Comparison of ENCODE assay signal across 12 mouse cellular contexts in the genomic region with DNA sequence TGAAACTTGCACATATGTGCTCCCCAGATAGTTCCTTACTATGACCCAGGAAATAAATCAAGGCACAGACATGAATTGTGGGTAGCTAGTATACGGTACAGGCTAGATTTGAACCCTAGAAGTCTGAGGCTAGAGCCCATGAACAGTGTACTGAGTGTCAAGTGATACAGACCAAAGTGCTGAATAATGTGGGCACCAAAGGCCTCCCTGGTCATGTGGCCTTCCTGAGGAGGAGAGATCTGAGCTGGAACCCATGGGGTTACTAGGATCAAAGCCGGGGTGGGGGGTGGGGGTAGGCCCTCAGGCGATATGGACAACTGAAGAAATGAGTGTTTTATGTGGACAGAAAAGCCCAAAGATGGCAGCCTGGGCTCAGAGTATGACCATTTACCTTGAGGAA.
DNase-seq lines count a peak whose midpoint lies in the region; ATAC-seq and TF ChIP-seq lines count a peak whose summit lies in the region.
"Had no signal": no experiment of that assay in that cellular context is flagged by ENCODE, and none has a peak within 500 bp of the region (broad histone marks: within the 10 kb centered on the region; RNA-seq: fewer than 3 reads in every experiment).

No protein-coding gene starts in this region.

- peak overlapping the region; percentile 100 for H3K27ac ChIP-seq in heart, embryonic 13.5 days (replicated peaks)
- H3K27ac ChIP-seq in MEL (ENCODE audit: control insufficient read depth, low read depth, low read length) = peak overlapping the region; percentile 64
- H3K27ac ChIP-seq in hindbrain, embryonic 10.5 days = peak overlapping the region; percentile 46
- peak overlapping the region; percentile 98 for H3K27ac ChIP-seq in liver, embryonic 14.5 days

- peaks cover 29% of the 10 kb centered on the region for H3K79me2 ChIP-seq in MEL (ENCODE audit: control insufficient read depth, insufficient read depth, low read length, poor library complexity)

- peak in 1 of 2 experiments; percentile 25; a peak in 1 of 4 replicates for TF ChIP-seq EP300 in MEL (IDR thresholded peaks at IDR 0.05; ENCODE audit: low read depth in 1 of 2, low read length in 2 of 2)
- no peak for TF ChIP-seq EP300 in liver, embryonic 14.5 days (IDR thresholded peaks at IDR 0.05; ENCODE audit: low read depth)

- TF ChIP-seq POLR2A in MEL (IDR thresholded peaks at IDR 0.05; ENCODE audit: control insufficient read depth in 1 of 2, insufficient read depth in 1 of 2, low read depth in 1 of 2, low read length in 2 of 2, poor library complexity in 1 of 2) = no peak

- H3K4me3 ChIP-seq in heart, embryonic 13.5 days = peak overlapping the region; percentile 73
- H3K4me3 ChIP-seq in MEL (ENCODE audit: control insufficient read depth in 1 of 2, insufficient read depth in 1 of 2, low read depth in 2 of 2, low read length in 2 of 2) = peak overlapping the region; percentile 26 to 70
- H3K4me3 ChIP-seq in hindbrain, embryonic 10.5 days = peak overlapping the region; percentile 56
- peak overlapping the region; percentile 83 to 88 for H3K4me3 ChIP-seq in liver, embryonic 14.5 days (ENCODE audit: insufficient read depth in 1 of 2, low read depth in 2 of 2, low read length in 2 of 2)

- peaks cover 32% of the 10 kb centered on the region for H3K36me3 ChIP-seq in heart, embryonic 13.5 days
- peaks cover 9 to 31% of the 10 kb centered on the region in 2 experiments for H3K36me3 ChIP-seq in MEL (ENCODE audit: control insufficient read depth in 1 of 2, insufficient read depth in 2 of 2, low read length in 2 of 2)
- H3K36me3 ChIP-seq in hindbrain, embryonic 10.5 days = peaks cover 64% of the 10 kb centered on the region
- peaks cover 47% of the 10 kb centered on the region for H3K36me3 ChIP-seq in liver, embryonic 14.5 days (replicated peaks; ENCODE audit: control insufficient read depth, insufficient read depth, low read depth)

- H3K27me3 ChIP-seq in heart, embryonic 13.5 days (replicated peaks) = no peaks in the 10 kb centered on the region
- no peaks in the 10 kb centered on the region for H3K27me3 ChIP-seq in MEL (ENCODE audit: control insufficient read depth in 1 of 2, insufficient read depth in 2 of 2, low read length in 2 of 2)
- no peaks in the 10 kb centered on the region for H3K27me3 ChIP-seq in hindbrain, embryonic 10.5 days (ENCODE audit: insufficient read depth, poor library complexity, severe bottlenecking)
- no peaks in the 10 kb centered on the region for H3K27me3 ChIP-seq in liver, embryonic 14.5 days (ENCODE audit: control insufficient read depth, insufficient read depth, low read length)

- TF ChIP-seq RAD21 in MEL (IDR thresholded peaks at IDR 0.05; ENCODE audit: low read depth, low read length) = no peak

- 72% methylated on average over 3 of the region's 3 CpGs for WGBS in heart, embryonic 13.5 days
- 76% methylated on average over 3 of the region's 3 CpGs for WGBS in hindbrain, embryonic 10.5 days
- 52% methylated on average over 3 of the region's 3 CpGs for WGBS in liver, embryonic 14.5 days (ENCODE audit: insufficient replicate concordance)

- peak overlapping the region; percentile 78 for H3K4me2 ChIP-seq in heart, embryonic 13.5 days
- H3K4me2 ChIP-seq in liver, embryonic 14.5 days (ENCODE audit: low read depth) = peak overlapping the region; percentile 92

- DNase-seq in heart, postnatal 4 days = no peak
- no peak for DNase-seq in MEL (ENCODE audit: low read depth, low spot score)
- DNase-seq in hindbrain, embryonic 10.5 days (ENCODE audit: low spot score) = no peak
- DNase-seq in liver, embryonic 14.5 days (ENCODE audit: low read depth in 3 of 3, low spot score in 3 of 3) = no peak
- DNase-seq in thymus, postnatal 10 days (ENCODE audit: low spot score in 2 of 2) = no peak
- no peak for DNase-seq in spleen, postnatal 4 days (ENCODE audit: low spot score in 2 of 2)
- DNase-seq: adrenal gland, postnatal 14 days; gastrocnemius, postnatal 10 days; thymus, postnatal 4 days had no signal

- H3K4me1 ChIP-seq in heart, embryonic 13.5 days = peaks cover 77% of the 10 kb centered on the region
- peaks cover 17 to 23% of the 10 kb centered on the region in 2 experiments for H3K4me1 ChIP-seq in MEL (ENCODE audit: control insufficient read depth in 1 of 2, insufficient read depth in 2 of 2, low read length in 2 of 2)
- H3K4me1 ChIP-seq in hindbrain, embryonic 10.5 days (replicated peaks) = peaks cover 60% of the 10 kb centered on the region
- peaks cover 34 to 48% of the 10 kb centered on the region in 2 experiments for H3K4me1 ChIP-seq in liver, embryonic 14.5 days (replicated peaks; ENCODE audit: control insufficient read depth in 2 of 2, insufficient read depth in 2 of 2, low read length in 1 of 2)

- ATAC-seq in heart, embryonic 13.5 days (ENCODE audit: extremely low read depth, insufficient number of reproducible peaks, low FRiP score, low TSS enrichment) = no peak
- peak; percentile 15; the same call in 1 of the 2 replicates for ATAC-seq in liver, embryonic 14.5 days (ENCODE audit: insufficient read depth)
- no peak for ATAC-seq in erythroid progenitor cell, adult 5-6 weeks (replicated peaks; ENCODE audit: low FRiP score, poor library complexity, severe bottlenecking)
- ATAC-seq: CD4-positive, CD25-positive, alpha-beta regulatory T cell, adult 4 months had no signal

- no peaks in the 10 kb centered on the region for H3K9me3 ChIP-seq in heart, embryonic 13.5 days
- H3K9me3 ChIP-seq in MEL (replicated peaks; ENCODE audit: insufficient read depth, low read length) = no peaks in the 10 kb centered on the region
- no peaks in the 10 kb centered on the region for H3K9me3 ChIP-seq in hindbrain, embryonic 10.5 days
- H3K9me3 ChIP-seq in liver, embryonic 14.5 days (ENCODE audit: control insufficient read depth, low read length) = no peaks in the 10 kb centered on the region

- peak overlapping the region; percentile 85 for H3K9ac ChIP-seq in heart, embryonic 13.5 days
- H3K9ac ChIP-seq in MEL (ENCODE audit: control insufficient read depth, low read depth, low read length, poor library complexity, severe bottlenecking) = peak overlapping the region; percentile 38
- H3K9ac ChIP-seq in liver, embryonic 14.5 days (replicated peaks) = peak overlapping the region; percentile 93

- no peak for TF ChIP-seq CTCF in MEL (IDR thresholded peaks at IDR 0.05 in 2 of 3, conservative IDR thresholded peaks at IDR 0.05 in 1 of 3; ENCODE audit: control insufficient read depth in 1 of 3, insufficient read depth in 1 of 3, low read depth in 2 of 3, low read length in 3 of 3, poor library complexity in 1 of 3, severe bottlenecking in 1 of 3)
- TF ChIP-seq CTCF in liver, embryonic 14.5 days (IDR thresholded peaks at IDR 0.05; ENCODE audit: low read depth) = no peak

TF ChIP-seq in MEL, 35 proteins besides CTCF, POLR2A, EP300 and RAD21:
- TF ChIP-seq GATA1 (IDR thresholded peaks at IDR 0.05; ENCODE audit: low read depth, low read length) = no peak
- TF ChIP-seq MXI1 (IDR thresholded peaks at IDR 0.05; ENCODE audit: low read depth, low read length) = no peak
- peak; percentile 55; the same call in 1 of the 2 replicates for TF ChIP-seq USF1 (IDR thresholded peaks at IDR 0.05; ENCODE audit: low read depth, low read length)
- TF ChIP-seq ETS1 (IDR thresholded peaks at IDR 0.05; ENCODE audit: low read depth, low read length) = peak; percentile 34; the same call in 1 of the 2 replicates
- no peak for TF ChIP-seq POLR2AphosphoS5 (IDR thresholded peaks at IDR 0.05; ENCODE audit: borderline replicate concordance, low read depth, low read length)
- 0 out of 2 replicates have a peak, but pooled peaks have one; percentile 5 for TF ChIP-seq ZC3H11A (IDR thresholded peaks at IDR 0.05; ENCODE audit: low read depth, low read length)
- TF ChIP-seq USF2 (IDR thresholded peaks at IDR 0.05; ENCODE audit: borderline replicate concordance in 1 of 2, insufficient read depth in 1 of 2, low read depth in 1 of 2, low read length in 2 of 2) = no peak
- no peak for TF ChIP-seq KAT2A (conservative IDR thresholded peaks at IDR 0.05; ENCODE audit: low read depth, low read length)
- TF ChIP-seq TCF12 (IDR thresholded peaks at IDR 0.05; ENCODE audit: low read depth, low read length) = peak; percentile 18; the same call in 1 of the 2 replicates
- TF ChIP-seq SMC3 (IDR thresholded peaks at IDR 0.05; ENCODE audit: low read depth, low read length) = no peak
- TF ChIP-seq CHD2 (IDR thresholded peaks at IDR 0.05; ENCODE audit: low read length) = no peak
- TF ChIP-seq RCOR1 (IDR thresholded peaks at IDR 0.05; ENCODE audit: low read depth, low read length) = no peak

Comparison
In these comparisons a context has a peak if more than half of its experiments do, and no peak if none do; other contexts are left out.
1. H3K27ac ChIP-seq: peak in every context shown above with its lines; median percentile 100 in heart, embryonic 13.5 days; 98 in liver, embryonic 14.5 days; 64 in MEL; 46 in hindbrain, embryonic 10.5 days.
2. H3K9ac ChIP-seq: peak in every context shown above with its lines; median percentile 93 in liver, embryonic 14.5 days; 85 in heart, embryonic 13.5 days; 38 in MEL.